Mouse (Mus musculus): Measurements from ENCODE around the gene Neto2. TPM values are rescaled to one million over a fixed set of nuclear protein-coding genes. Genes with fewer than 3 reads are reported as not detected.

Neto2 gene
- total RNA-seq (2023): 2.5 TPM

DNA sequence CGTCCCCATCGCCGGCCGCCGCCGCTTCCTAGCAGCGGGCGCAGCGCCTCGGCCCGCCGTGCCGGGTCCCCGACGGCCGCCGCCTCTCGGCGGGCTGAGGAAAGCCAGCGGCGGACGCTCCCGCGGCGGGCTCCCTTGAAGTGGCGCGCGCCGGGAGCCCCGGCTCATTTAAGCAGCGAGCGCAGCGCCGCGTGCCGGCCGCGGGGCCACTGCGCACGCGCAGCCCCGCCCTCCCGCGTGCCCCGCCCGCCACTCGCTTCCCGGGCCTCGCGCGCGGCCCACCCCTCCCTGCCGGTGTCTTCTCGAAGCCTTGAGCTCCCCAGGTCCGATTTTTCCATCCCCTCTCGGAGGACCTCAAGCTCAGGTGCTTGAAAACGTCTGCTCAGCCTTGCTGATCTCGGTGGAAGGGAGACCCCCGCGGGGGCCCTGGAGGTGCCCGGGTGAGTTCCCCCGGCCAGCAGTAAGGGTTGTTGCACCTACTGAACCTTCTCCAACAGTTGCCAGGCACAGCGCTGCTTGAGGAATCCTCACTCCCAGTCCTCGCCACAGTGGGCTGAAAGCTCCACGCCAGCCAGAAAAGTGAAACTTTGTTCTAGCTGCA lies at the start of gene Neto2:
TSS of gene Neto2 (minus strand) at position 174 of the 601 bp plus-strand sequence.

Other genes with a start within 250 kb of the Neto2 start
- 0.59 TPM for gene Gpt2, start 208.3 kb downstream of the Neto2 start, total RNA-seq (2023)
- gene Dnaja2, start 145.6 kb downstream of the Neto2 start, total RNA-seq (2023): 156 TPM
- 23.2 TPM for gene Itfg1, start 140.0 kb upstream of the Neto2 start, total RNA-seq (2023)
- 21.8 TPM for gene Phkb, start 140.0 kb upstream of the Neto2 start, total RNA-seq (2023)